Mouse (Mus musculus): ENCODE data around the gene Cers3.

DNA sequence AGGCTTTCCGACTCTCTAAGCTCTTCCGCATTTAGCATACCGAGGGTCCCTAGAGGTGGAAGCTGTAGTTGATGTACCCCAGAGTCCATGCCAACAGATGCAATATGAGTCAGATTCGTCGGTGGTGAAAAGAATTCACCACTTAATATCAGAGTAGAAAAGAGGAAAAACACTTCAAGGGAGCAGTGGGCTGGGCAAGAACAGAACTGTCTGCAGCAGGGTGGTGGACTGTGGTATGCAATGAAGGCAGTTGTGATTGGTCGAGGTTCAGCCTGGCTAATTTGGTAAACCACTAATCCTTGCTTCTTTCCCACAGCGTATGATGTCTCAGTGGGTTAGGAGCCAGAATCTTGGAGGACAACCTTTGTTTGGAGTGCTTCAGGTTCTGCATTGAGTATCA is 40.6 kb upstream of the Cers3 start:
- TF ChIP-seq GATA1 (IDR thresholded peaks at IDR 0.05; ENCODE audit: borderline replicate concordance, low read length) (no peak), TAL1 (conservative IDR thresholded peaks at IDR 0.05; ENCODE audit: low read depth, low read length) (no peak), CTCF (IDR thresholded peaks at IDR 0.05; ENCODE audit: low read depth, low read length) (no peak), POLR2AphosphoS5 (IDR thresholded peaks at IDR 0.05; ENCODE audit: insufficient replicate concordance, low read depth, low read length) (no peak)

All from G1E (cell line).